Mouse (Mus musculus) mature B cell (primary cell): ENCODE results near the gene Slc38a7.
"Not testable (repeated sequence)": the region's sequence is repeated elsewhere in the genome, so short reads cannot be mapped to it uniquely, and the experiment has no call there.

Source experiments
- in situ Hi-C: fragments of 300-500 bp; cut with MboI; formaldehyde crosslinking; loops from 2 replicates; pipeline ENCODE4 v1.14.3; 2019

Slc38a7 gene

DNA sequence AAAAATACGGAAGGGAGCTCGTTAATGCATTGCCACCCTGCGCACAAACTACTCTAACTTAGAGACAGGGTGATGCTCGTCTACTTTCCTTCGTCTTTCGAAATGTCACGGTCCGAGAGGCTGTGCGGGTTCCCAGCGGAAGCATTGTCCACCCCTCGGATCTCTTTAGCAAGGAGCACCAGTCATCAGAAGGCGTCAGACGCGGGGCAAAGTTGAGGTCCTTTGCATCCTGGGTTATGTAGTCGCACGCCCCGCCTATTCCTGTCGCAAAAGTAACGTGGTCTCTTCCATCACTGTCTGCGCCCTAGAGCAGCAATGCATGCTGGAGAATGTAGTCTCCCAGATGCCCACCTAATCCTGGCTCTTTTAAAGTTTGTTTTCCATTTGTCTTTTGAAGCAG, 45.5 kb downstream of the Slc38a7 start:
- in situ Hi-C loops = no loop called here

DNA sequence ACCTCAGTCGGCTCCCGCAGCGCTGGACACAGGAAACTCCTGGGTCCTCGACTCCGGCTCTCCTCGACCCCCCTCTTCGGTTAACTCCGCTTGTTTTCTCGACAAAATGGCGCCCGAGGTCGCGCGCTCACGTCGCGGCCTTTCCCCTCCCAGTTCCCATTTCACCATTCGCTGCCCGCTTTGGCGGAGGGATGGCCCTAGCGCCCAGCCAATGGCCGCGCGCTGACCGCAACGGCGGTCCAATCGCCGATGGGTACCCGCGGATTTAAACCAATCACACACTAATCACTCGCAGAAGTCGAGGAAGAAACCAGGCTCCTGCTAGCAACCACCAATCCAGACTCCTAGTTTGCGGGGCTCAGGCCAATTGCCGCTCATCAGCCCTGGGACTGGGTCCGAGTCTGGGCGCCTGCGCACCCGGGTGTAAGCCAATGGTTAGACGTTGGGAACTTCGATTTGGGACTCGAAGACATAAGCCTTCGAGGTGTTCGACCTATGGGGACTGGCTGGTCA, 46.0 kb downstream of the Slc38a7 start, which contains the start of gene Cnot1:
Gene Cnot1, minus strand, starts transcription at position 134 of the 513 bp plus-strand sequence.
- in situ Hi-C loops = no loop called here

DNA sequence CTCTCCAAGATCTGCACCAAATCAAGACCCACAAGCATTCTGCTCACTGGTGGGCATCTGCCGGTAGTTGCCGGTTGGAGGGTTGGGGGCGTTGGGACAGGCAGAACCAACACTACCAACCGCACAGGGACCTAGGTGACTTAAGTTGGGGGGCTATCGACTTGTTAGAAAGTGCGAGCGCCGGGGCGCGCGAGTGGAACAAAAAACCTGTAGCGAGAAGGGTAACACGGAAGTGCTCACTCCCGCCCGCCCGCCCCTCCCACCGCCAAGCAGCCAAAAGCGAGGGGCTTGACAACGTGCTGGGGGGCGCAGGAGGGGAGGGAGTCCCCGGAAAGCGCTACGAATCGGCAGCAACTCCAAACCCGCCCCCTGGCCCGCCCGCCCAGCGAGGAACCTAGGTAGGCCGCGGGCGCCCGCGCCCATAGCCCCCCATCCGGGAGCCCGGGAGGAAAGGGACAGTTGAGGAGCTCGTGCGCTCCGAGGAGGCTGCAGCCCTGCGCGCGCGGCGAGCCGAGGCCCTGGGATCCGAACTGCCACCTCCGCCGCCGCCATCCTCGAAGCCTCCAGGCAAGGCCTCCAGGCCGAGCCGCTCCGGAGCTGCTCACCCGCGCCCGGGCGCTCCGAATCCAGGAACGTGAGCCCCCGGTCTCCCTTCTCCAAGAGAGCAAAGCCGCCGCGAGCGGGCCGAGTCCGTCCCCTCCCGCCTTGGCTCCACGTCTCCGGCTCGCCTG, 46.7 kb downstream of the Slc38a7 start:
- in situ Hi-C loops = no loop called here

DNA sequence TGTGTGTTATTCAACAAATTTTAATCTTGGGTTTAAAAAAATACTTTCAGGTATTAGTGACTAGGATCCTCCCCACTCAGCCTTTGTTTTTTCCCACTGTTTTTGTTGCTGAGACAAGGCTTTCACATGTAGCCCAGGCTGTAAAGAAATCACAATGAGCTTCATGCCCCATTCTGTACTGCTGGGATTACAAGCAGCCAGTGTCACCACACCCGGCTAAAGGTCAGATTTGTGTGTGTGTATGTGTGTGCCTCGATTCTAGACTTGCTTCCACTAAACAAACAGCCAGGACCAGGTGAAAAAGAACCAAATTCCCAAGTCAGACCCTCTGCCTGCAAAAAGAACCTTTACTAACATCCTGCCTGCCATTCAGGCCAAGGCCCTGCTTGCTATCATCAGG, 47.9 kb downstream of the Slc38a7 start:
- in situ Hi-C loops = no loop called here

DNA sequence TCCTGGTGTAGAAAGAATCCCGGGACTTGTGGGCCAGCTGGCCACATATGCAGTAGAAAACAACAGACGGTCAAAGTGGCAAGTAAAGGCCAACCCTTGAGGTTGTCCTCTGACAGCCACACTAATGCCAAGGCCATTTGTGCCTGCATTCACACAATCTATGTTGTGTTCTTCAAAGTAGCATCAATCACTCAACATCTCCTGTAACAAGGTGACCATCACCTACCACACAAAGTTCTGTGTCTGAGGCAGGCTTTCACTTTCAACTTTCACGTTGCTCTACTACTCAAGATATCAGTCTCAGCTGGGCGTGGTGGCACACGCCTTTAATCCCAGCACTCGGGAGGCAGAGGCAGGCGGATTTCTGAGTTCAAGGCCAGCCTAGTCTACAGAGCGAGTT, 51.1 kb downstream of the Slc38a7 start:
- in situ Hi-C loops = no loop called here

DNA sequence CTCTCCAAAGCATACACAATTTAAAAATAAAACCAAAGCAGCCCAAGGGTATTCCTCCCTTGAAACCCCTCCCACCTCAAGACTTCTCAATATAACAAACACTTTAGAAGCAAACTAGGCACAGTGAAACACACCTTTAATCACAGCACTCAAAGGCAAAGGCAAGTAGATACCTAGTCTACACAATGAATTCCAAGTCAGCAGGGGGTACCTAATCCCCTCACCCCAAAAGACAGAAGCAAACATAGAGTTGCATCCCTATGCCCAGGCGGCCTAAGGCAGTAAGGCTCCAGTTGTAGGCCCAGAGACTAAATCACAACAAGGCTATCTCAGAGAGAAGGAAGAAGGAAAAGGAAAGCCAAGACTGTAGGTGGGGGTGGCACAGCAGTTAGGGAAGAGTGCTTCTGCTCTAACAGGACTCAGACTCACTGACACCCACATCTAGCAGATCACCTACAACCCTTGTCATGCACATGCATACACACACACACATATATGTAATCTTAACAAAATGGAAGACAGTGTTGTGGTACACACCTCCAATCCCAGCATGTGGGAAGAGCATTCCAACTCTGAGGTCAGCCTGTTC, 51.8 kb downstream of the Slc38a7 start:
- in situ Hi-C loops = no loop called here

DNA sequence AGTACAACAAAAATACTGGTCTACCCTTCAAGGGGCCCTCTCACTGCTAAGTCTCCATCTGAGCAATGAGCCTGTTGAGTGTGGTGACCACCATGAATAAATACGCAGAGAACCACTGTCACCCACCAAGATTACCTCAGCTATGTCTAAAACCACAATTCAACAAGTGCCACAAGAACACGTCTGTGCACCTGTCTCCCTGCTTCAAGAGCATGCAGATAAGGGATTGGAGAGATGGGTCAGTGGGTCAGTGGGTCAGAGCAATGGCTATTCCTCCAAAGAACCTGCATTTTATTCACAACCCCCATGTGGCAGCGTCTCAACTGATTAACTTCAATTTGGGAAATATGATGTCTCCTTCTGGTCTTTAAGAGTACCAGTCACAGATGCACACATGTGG, 53.0 kb downstream of the Slc38a7 start:
- in situ Hi-C loops = no loop called here

DNA sequence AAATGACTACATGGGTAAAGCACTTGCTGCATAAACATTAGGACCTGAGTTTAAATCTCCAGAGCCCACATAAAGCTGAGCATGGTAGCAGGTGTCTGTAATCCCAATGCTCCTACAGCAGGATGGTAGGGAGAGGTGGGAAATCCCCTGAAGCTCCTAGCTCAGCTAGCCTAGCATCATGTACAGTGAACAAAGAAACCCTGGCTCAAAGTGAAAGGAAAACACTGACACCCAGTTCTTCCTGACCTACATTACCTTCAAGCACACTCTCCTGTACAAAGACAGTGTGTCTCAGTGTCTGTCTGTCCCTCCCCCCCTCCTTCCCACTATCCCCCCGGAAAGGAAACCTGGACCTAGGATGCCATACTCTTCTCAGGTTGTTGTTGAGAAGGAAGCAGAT, 53.4 kb downstream of the Slc38a7 start:
- in situ Hi-C loops = no loop called here

DNA sequence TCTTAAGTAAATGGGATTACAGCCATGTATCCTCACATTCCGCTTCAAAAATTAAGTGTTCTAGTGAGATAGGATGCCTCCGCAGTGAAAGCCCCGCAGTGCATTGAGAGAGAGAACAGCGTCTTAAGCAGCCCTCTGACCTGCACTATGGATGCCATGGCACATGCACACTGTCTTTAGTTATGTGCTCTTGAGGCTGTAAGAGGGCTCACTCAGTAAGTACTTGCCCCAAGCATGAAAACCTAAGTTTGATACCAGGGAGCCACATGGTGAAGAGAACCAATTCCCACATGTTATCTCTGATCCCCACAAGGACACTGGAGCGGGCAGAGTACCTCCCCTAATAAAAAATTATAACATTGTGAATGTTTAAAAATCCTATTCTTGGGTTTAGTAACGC, 54.2 kb downstream of the Slc38a7 start:
- in situ Hi-C loops = no loop called here

DNA sequence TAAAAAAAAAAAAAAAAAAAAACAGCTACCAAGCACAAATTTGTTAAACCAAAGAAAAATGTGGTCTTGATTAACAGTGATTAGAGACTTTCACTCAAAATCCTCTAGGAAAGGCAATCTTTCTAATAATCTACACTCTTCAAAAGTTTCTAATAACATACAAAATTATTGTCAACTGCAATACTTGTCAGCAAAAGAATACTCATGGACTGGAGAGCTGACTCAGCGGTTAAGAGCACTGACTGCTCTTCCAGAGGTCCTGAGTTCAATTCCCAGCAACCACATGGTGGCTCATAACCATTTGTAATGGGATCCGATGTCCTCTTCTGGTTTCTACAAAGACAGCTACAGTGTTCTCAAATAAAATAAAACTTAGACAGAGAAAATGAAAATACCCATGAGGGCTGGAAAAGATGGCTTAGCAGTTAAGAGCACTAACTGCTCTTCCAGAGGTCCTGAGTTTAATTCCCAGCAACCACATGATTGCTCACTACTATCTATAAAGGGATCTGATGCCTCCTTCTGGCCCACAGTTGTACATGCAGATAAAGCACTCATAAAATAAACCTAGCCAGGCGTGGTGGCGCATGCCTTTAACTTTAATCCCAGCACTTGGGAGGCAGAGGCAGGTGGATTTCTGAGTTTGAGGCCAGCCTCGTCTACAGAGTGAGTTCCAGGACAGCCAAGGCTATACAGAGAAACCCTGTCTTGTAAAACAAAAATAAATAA, 57.8 kb downstream of the Slc38a7 start:
- in situ Hi-C loops = not testable (repeated sequence)
